Mouse (Mus musculus) yolk sac, embryonic 10.5 days (tissue): ENCODE data around the gene 9130213A22Rik.

Source experiments
- DNase-seq: peaks from one replicate; pipeline ENCODE4 v3.0.0-alpha.2; 2017; ENCODE audit warnings: low spot score

The 9130213A22Rik gene

DNA sequence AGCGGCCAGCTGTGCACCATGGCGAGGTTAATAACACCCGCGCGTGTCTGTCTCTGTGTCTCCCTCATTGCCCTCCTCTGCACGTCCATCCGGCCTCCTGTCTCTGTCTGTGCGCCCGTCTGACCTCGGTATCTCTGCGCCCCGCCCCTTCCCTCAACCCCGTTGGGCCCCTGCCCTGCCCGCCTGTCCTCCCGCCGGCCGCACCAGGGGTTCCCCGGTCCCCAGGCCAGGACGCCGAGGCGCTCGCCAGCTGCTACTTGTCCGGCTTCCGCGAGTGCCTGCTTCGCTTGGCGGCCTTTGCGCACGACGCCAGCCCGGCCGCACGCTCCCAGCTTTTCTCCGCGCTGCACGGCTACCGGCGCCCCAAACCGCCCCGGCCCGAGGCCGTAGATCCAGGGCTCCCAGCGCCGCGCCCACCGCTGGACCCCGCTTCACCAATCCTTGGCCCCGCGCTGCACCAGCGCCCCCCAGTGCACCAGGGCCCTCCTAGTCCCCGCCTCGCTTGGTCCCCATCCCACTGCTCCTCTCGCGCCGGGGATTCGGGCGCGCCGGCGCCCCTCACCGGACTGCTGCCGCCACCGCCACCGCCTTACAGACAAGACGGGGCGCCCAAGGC is at the start of gene 9130213A22Rik:
TSS of gene 9130213A22Rik (minus strand) at position 254 of the 616 bp plus-strand sequence.
- peak; percentile 89 for DNase-seq

DNA sequence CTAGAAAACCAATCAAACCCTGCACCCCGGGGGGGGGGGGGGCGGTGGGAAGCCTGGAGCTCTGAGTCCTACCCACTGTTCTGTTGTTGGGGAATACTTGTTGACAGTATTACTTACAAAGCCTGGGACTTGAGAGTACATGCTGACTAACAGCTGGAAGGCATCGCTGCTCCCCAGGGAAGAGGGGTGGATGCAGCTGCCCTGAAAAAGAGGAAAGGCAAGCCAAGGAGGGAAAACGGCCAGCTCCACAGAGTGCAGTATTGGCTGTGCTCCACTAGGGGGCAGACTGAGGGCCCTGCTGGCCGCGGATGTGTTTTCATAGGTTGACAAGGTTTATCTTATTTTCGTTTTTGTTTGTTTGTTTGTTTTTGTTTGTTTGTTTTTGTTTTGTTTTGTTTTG is 49.2 kb upstream of the 9130213A22Rik start:
- no peak for DNase-seq

GRCm38 (mm10) chr11:69169313-69169712 is 46.9 kb upstream of the 9130213A22Rik start:
- DNase-seq, result no peak

GRCm38 (mm10) chr11:69156800-69157199 is 34.4 kb upstream of the 9130213A22Rik start, which contains the start of gene Alox12b:
Alox12b (plus strand) TSS chr11:69156989.
- DNase-seq, result no peak

GRCm38 (mm10) chr11:69155351-69155750 is 33.0 kb upstream of the 9130213A22Rik start:
- no peak for DNase-seq

DNA sequence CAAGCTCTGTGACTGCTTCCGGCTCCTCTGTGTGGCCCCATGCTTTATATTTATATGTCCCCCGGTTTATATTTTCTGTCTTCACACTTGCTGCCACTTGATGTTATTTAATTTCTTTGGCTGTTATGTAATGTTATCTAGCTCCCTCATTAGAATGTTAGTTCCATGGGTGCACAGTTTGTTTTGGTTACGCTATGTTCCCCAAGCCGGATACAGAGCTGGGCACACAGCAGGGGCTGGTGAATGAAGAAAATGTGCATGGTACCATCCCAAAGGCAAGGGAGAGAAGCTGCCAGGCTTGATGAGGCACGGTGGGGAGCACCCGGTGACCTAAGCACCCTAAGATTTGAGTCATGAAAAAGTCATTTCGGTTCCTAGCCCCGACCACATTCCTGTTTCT is 31.4 kb upstream of the 9130213A22Rik start:
- DNase-seq, result no peak

- no peak for DNase-seq
These were observed 28.6 kb upstream of the 9130213A22Rik start for GRCm38 (mm10) chr11:69151004-69151403.

DNA sequence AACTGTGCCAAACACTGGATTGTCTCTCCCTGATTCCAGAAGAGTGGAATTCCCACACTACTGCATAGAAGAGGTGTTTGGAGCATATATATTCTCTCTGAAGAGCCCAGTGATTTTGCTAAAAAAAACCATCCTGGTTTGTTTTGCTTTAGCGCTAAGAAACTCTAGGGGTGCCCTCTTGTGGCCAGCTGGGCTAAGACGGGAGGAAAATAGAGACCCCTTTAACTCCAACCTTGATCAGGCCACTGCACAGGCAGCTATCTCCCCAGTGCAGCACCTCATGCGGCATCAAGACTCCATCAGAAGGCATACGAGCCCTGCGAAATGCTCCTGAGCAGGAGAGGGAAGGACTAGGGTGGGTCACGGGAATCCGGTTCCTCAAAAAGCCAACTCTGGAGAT is 28.1 kb upstream of the 9130213A22Rik start:
- DNase-seq, result peak; percentile 36

- DNase-seq, result no peak
These were observed 27.3 kb upstream of the 9130213A22Rik start for GRCm38 (mm10) chr11:69149728-69150127.

- no peak for DNase-seq
These were observed 26.1 kb upstream of the 9130213A22Rik start for GRCm38 (mm10) chr11:69148451-69148960.

DNA sequence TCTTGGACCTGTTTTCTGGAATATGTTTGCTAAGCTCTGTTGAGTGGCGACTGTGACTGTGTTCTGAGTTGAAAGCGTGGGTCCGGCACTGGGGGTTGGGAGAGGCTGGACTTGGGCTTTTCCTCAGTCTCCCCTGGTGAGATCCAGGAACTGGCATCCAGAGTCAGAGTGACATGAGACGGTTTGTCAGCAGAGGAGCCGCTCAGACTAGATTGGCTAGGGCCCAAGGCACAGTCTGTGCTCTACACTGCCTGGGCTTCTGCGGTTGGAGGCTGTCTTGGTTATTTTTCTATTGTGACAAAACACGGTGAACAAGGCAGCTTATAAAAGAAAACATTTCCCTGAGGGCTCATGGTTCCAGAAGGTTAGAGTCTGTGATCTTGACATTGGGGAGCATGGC is 25.2 kb upstream of the 9130213A22Rik start:
- no peak for DNase-seq

DNA sequence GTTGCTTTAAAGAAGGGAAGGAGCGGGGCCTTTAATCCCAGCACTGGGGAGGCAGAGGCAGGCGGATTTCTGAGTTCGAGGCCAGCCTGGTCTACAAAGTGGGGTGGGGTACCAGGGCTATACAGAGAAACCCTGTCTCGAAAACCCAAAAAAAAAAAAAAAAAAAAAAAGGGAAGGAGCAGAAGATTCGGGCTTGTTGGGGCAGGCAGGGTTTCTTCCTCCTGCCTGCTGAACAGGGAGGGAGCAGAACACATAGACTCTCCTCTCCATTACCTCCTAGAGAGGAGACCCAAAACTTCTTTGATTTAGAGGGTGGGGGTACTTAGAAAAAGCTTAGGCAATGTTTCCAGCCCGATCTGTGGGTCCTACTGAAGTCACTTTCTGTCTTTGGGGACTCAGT is 13.0 kb upstream of the 9130213A22Rik start:
- no peak for DNase-seq

- DNase-seq, result no peak
These were observed 12.2 kb upstream of the 9130213A22Rik start for GRCm38 (mm10) chr11:69134622-69134968.

DNA sequence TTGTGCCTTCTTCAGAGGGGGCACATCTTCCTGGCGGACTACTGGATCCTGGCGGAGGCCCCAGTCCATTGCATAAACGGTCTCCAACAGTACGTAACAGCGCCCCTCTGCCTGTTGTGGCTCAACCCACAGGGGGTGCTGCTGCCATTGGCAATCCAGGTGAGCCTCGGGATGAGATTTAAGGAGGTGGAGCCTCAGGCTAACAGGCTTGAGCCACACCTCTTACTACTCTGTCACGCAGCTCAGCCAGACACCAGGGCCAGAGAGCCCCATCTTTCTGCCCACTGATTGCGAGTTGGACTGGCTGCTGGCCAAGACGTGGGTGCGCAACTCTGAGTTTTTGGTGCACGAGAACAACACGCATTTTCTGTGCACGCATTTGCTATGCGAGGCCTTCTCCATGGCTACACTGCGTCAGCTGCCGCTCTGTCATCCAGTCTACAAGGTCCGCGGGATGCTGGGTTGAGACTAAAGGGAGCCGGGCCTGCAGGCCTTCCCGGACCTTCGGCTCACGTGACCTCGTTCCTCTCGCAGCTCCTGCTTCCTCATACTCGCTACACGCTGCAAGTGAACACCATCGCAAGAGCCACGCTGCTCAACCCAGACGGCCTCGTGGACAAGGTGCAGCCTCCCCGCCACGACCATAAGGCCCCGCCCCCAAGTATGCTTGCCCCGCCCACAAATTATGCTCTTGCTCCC is 11.7 kb upstream of the 9130213A22Rik start:
- peak; percentile 66 for DNase-seq

- DNase-seq, result peak; percentile 71
These were observed 11.2 kb upstream of the 9130213A22Rik start for GRCm38 (mm10) chr11:69133566-69133922.

- DNase-seq, result no peak
These were observed 6.2 kb upstream of the 9130213A22Rik start for GRCm38 (mm10) chr11:69128426-69129122.

DNA sequence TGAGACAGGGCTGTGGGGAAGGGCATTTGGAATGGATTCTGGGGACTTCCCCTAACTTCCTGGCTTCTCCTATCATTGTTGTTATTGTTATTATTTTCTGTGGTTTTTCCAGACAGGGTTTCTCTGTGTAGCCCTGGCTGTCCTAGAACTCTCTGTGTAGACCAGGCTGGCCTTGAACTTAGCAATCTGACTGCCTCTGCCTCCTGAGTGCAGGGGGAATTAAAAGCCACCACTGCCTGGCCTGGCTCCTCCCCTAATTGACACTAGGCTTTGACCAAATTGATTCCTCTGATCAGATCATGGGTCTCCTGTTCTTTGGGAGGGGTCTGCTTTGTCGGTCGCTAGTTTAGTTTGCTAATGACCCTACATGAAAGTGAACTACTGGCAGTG is 4.3 kb upstream of the 9130213A22Rik start:
- DNase-seq, result no peak

DNA sequence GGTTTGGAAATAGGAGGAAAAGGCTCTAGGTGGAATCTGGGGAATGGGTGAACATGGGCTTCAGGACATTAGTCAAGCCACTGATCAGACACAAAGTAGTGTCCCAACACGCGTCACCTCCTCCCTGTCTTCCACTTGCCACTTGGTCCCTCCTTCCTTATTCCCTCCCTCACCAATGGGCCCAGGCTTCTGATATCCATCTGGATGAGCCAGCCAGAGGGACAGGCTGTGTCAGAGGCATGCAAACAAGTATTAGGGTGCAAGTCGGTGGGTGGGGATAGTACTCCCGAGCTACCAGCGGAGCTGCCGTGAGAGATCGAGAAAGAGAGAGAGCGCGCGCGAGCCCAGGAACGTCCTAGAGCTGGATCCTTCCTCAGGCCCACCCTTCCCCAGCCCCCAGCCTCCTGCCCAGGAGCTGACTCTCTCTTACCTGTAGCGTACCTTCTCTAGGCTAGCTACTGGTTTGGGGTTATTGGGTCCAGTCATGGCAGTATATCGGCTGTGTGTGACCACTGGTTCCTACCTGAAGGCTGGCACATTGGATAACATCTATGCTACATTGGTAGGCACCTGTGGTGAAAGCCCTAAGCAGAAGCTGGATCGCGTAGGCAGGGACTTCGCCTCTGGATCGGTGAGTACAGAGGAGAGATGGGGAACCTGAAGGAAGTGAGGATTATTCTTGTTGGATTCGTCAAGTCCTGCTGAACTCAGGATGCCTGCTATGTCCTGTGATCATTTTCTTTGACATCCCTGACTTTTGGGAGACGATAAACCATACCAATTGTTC is 3.7 kb upstream of the 9130213A22Rik start:
- DNase-seq, result no peak

DNA sequence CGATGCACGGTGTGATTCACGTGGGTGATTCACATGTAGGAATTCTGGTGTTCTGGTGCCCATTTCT is 3.3 kb upstream of the 9130213A22Rik start, which contains the start of gene Aloxe3:
TSS of gene Aloxe3 (plus strand) at position 45 of the 67 bp plus-strand sequence.
- DNase-seq, result no peak

DNA sequence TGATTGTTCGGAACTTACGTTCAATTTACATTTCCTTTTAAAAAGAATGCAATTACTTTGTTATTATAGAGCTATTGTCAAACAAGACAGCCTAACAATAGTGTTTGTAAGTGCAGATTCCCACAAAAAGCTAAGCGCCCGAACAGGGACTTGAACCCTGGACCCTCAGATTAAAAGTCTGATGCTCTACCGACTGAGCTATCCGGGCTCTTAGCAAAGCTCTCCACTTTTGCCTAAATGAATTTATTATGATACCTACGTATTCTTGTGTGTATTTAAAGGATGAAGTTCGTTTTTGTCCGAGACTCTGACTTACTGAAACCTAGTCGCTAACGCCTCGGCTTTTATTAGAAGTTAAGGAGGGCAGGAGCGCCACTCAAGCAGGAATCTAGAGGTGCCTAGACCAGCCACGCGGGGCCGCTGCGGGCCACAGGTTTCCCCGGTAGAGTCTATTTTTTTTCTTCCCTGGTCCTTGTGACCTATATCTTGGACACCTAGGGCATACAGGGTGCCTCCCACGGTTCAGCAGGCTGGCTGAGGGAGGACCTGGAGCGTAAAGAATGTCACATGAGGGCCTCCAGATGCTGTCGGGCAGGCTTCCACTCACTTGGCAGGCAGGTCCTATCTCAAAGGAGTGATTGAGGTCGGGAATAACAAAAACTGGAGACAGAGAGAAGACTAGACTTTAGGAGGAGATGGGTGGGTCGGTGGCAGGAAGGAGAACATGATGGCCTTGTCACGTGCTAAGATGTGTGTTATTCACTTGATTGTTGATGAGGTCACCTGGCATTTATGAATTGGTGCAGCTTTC is 2.9 kb upstream of the 9130213A22Rik start:
- DNase-seq, result peak; percentile 94

DNA sequence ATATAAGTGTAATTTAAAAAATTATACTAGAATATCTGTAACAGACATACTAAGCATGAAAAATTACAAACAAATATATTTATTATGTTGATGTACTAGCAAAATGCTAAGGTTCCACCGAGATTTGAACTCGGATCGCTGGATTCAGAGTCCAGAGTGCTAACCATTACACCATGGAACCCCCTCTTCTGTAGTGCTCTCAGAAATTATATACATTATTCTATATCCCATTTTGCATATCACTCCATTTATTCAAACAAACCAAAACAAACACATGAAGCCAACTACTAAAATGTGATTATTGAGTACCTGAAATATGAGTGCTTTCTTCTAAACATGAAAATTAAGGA is 2.1 kb upstream of the 9130213A22Rik start:
- peak; percentile 75 for DNase-seq
